8 mouse cellular contexts compared by ENCODE assay signal in genomic region chr11:72608071-72608679, GRCm38 (mm10). TPM values are rescaled to one million over a fixed set of nuclear protein-coding genes. Genes with fewer than 3 reads are reported as not detected.
DNase-seq lines count a peak whose midpoint lies in the region; ATAC-seq and TF ChIP-seq lines count a peak whose summit lies in the region.

No protein-coding gene starts in this region.

- TF ChIP-seq POLR2A in MEL (IDR thresholded peaks at IDR 0.05; ENCODE audit: control insufficient read depth in 1 of 2, insufficient read depth in 1 of 2, low read depth in 1 of 2, low read length in 2 of 2, poor library complexity in 1 of 2) = peak; percentile 74 to 77; a peak in 2 of 4 replicates
- TF ChIP-seq POLR2A in cerebellum, adult 2 months (IDR thresholded peaks at IDR 0.05; ENCODE audit: borderline replicate concordance, insufficient read depth, low read length) = peak; percentile 48; the same call in 1 of the 2 replicates

- TF ChIP-seq CTCF in MEL (IDR thresholded peaks at IDR 0.05 in 2 of 3, conservative IDR thresholded peaks at IDR 0.05 in 1 of 3; ENCODE audit: control insufficient read depth in 1 of 3, insufficient read depth in 1 of 3, low read depth in 2 of 3, low read length in 3 of 3, poor library complexity in 1 of 3, severe bottlenecking in 1 of 3) = 0 out of 6 replicates have a peak, but pooled peaks of 1 of the 3 experiments have one; percentile 0
- no peak for TF ChIP-seq CTCF in cerebellum, adult 2 months (IDR thresholded peaks at IDR 0.05; ENCODE audit: borderline replicate concordance, insufficient read depth, low read depth, low read length)
- no peak for TF ChIP-seq CTCF in forebrain, postnatal 0 days (IDR thresholded peaks at IDR 0.05; ENCODE audit: low read depth)

- peaks cover 46% of the 10 kb centered on the region for H3K79me2 ChIP-seq in MEL (ENCODE audit: control insufficient read depth, insufficient read depth, low read length, poor library complexity)

- H3K4me2 ChIP-seq in forebrain, postnatal 0 days (ENCODE audit: low read depth) = peak overlapping the region; percentile 54
- peak overlapping the region; percentile 72 for H3K4me2 ChIP-seq in lung, embryonic 15.5 days

- no peaks in the 10 kb centered on the region for H3K9me3 ChIP-seq in MEL (replicated peaks; ENCODE audit: insufficient read depth, low read length)
- H3K9me3 ChIP-seq in forebrain, postnatal 0 days (ENCODE audit: low read length) = no peaks in the 10 kb centered on the region
- H3K9me3 ChIP-seq in lung, embryonic 15.5 days = no peaks in the 10 kb centered on the region

- H3K36me3 ChIP-seq in MEL (ENCODE audit: control insufficient read depth in 1 of 2, insufficient read depth in 2 of 2, low read length in 2 of 2) = peaks cover 0 to 32% of the 10 kb centered on the region in 2 experiments; a peak in 2 of 4 replicates
- H3K36me3 ChIP-seq in forebrain, postnatal 0 days (ENCODE audit: insufficient read depth) = no peaks in the 10 kb centered on the region
- no peaks in the 10 kb centered on the region for H3K36me3 ChIP-seq in lung, embryonic 15.5 days

- TF ChIP-seq EP300 in MEL (IDR thresholded peaks at IDR 0.05; ENCODE audit: low read depth in 1 of 2, low read length in 2 of 2) = peak in 1 of 2 experiments; percentile 69; a peak in 2 of 4 replicates

- ATAC-seq in forebrain, postnatal 0 days = peak; percentile 89
- ATAC-seq in lung, embryonic 15.5 days (ENCODE audit: borderline replicate concordance, extremely low read depth, low FRiP score, low TSS enrichment) = peak; percentile 89

- peak; percentile 99 for DNase-seq in MEL (ENCODE audit: low read depth, low spot score)
- DNase-seq in cerebellum, adult 2 months = peak; percentile 91 to 96
- DNase-seq in forebrain, postnatal 0 days = peak; percentile 95
- DNase-seq in heart, postnatal 4 days = peak; percentile 94
- peak; percentile 87 to 90 for DNase-seq in layer of hippocampus, adult 8-10 months (ENCODE audit: low spot score in 2 of 2)
- peak; percentile 88 for DNase-seq in ovary, adult 18-20 months (ENCODE audit: low spot score)
- peak; percentile 94 for DNase-seq in thymus, postnatal 0 days (ENCODE audit: low spot score)

- WGBS in cerebellum, adult 2 months = under 1% methylated on average over 54 of the region's 55 CpGs
- under 1% methylated on average over 48 of the region's 55 CpGs for WGBS in forebrain, postnatal 0 days
- WGBS in lung, embryonic 15.5 days = 0% methylated on average over 48 of the region's 55 CpGs

- peak overlapping the region; percentile 98 for H3K9ac ChIP-seq in MEL (ENCODE audit: control insufficient read depth, low read depth, low read length, poor library complexity, severe bottlenecking)
- H3K9ac ChIP-seq in forebrain, postnatal 0 days = peak overlapping the region; percentile 90
- peak overlapping the region; percentile 95 for H3K9ac ChIP-seq in lung, embryonic 15.5 days

- peaks cover 11 to 27% of the 10 kb centered on the region in 2 experiments for H3K4me1 ChIP-seq in MEL (ENCODE audit: control insufficient read depth in 1 of 2, insufficient read depth in 2 of 2, low read length in 2 of 2)
- H3K4me1 ChIP-seq in cerebellum, adult 2 months (ENCODE audit: control insufficient read depth, insufficient read depth, low read length) = peaks cover 4% of the 10 kb centered on the region; the same call in 1 of the 2 replicates
- no peaks in the 10 kb centered on the region for H3K4me1 ChIP-seq in forebrain, postnatal 0 days (ENCODE audit: insufficient read depth)
- H3K4me1 ChIP-seq in lung, embryonic 15.5 days = peaks cover 18% of the 10 kb centered on the region

- no peaks in the 10 kb centered on the region for H3K27me3 ChIP-seq in MEL (ENCODE audit: control insufficient read depth in 1 of 2, insufficient read depth in 2 of 2, low read length in 2 of 2)
- H3K27me3 ChIP-seq in cerebellum, adult 2 months (ENCODE audit: control insufficient read depth, insufficient read depth, low read length) = no peaks in the 10 kb centered on the region
- H3K27me3 ChIP-seq in forebrain, postnatal 0 days (ENCODE audit: insufficient read depth, low read length) = no peaks in the 10 kb centered on the region
- no peaks in the 10 kb centered on the region for H3K27me3 ChIP-seq in lung, embryonic 15.5 days

- peak overlapping the region; percentile 88 for H3K27ac ChIP-seq in MEL (ENCODE audit: control insufficient read depth, low read depth, low read length)
- H3K27ac ChIP-seq in cerebellum, adult 2 months (ENCODE audit: insufficient read depth, low read length) = peak overlapping the region; percentile 8; the same call in 1 of the 2 replicates
- H3K27ac ChIP-seq in forebrain, postnatal 0 days (ENCODE audit: low read depth, low read length) = peak overlapping the region; percentile 95
- H3K27ac ChIP-seq in lung, embryonic 15.5 days = peak overlapping the region; percentile 98

- no peak for TF ChIP-seq RAD21 in MEL (IDR thresholded peaks at IDR 0.05; ENCODE audit: low read depth, low read length)

- H3K4me3 ChIP-seq in MEL (ENCODE audit: control insufficient read depth in 1 of 2, insufficient read depth in 1 of 2, low read depth in 2 of 2, low read length in 2 of 2) = peak overlapping the region; percentile 66 to 73
- H3K4me3 ChIP-seq in cerebellum, adult 2 months (replicated peaks; ENCODE audit: insufficient read depth, low read depth, low read length) = peak overlapping the region; percentile 66
- peak overlapping the region; percentile 97 for H3K4me3 ChIP-seq in forebrain, postnatal 0 days (ENCODE audit: low read depth, low read length)
- peak overlapping the region; percentile 75 for H3K4me3 ChIP-seq in lung, embryonic 15.5 days

TF ChIP-seq in MEL, 35 proteins besides CTCF, POLR2A, EP300 and RAD21 (continues in another document):
- TF ChIP-seq NRF1 (IDR thresholded peaks at IDR 0.05; ENCODE audit: insufficient read depth, low read depth, low read length, poor library complexity, severe bottlenecking) (peak; percentile 95), MAFK (IDR thresholded peaks at IDR 0.05; ENCODE audit: borderline replicate concordance, low read depth, low read length) (no peak), MAZ (IDR thresholded peaks at IDR 0.05; ENCODE audit: low read depth, low read length) (peak; percentile 96), KAT2A (conservative IDR thresholded peaks at IDR 0.05; ENCODE audit: low read depth, low read length) (no peak; the same call in 1 of the 2 replicates), POLR2AphosphoS2 (IDR thresholded peaks at IDR 0.05; ENCODE audit: low read length) (peak; percentile 37; the same call in 1 of the 2 replicates), ELF1 (IDR thresholded peaks at IDR 0.05; ENCODE audit: low read depth, low read length) (no peak; the same call in 1 of the 2 replicates), SMC3 (IDR thresholded peaks at IDR 0.05; ENCODE audit: low read depth, low read length) (no peak), BHLHE40 (IDR thresholded peaks at IDR 0.05; ENCODE audit: borderline replicate concordance, low read depth, low read length) (peak; percentile 91), TBP (IDR thresholded peaks at IDR 0.05; ENCODE audit: low read depth, low read length) (peak; percentile 80), MAX (IDR thresholded peaks at IDR 0.05; ENCODE audit: low read length) (peak; percentile 99), NELFE (IDR thresholded peaks at IDR 0.05; ENCODE audit: low read depth, low read length) (peak; percentile 70; the same call in 1 of the 2 replicates), ZC3H11A (IDR thresholded peaks at IDR 0.05; ENCODE audit: low read depth, low read length) (no peak), MYC (IDR thresholded peaks at IDR 0.05; ENCODE audit: low read depth, low read length) (peak; percentile 97), POLR2AphosphoS5 (IDR thresholded peaks at IDR 0.05; ENCODE audit: borderline replicate concordance, low read depth, low read length) (no peak), CHD2 (IDR thresholded peaks at IDR 0.05; ENCODE audit: low read length) (peak; percentile 68), CHD1 (IDR thresholded peaks at IDR 0.05; ENCODE audit: low read depth, low read length) (peak; percentile 44; the same call in 1 of the 2 replicates), TAL1 (IDR thresholded peaks at IDR 0.05; ENCODE audit: low read length) (no peak), SIN3A (IDR thresholded peaks at IDR 0.05; ENCODE audit: low read length) (peak; percentile 100), TCF12 (IDR thresholded peaks at IDR 0.05; ENCODE audit: low read depth, low read length) (peak; percentile 61), MXI1 (IDR thresholded peaks at IDR 0.05; ENCODE audit: low read depth, low read length) (peak; percentile 99), ETS1 (IDR thresholded peaks at IDR 0.05; ENCODE audit: low read depth, low read length) (peak; percentile 65; the same call in 1 of the 2 replicates), HCFC1 (IDR thresholded peaks at IDR 0.05; ENCODE audit: low read depth, low read length) (peak; percentile 84)

RNA-seq across cellular contexts. Expression of gene Ube2g1, which starts 1.1 kb away (rescaled TPM):
- total RNA-seq in MEL (2012; rRNA removed) = 26.6 and 29.2 TPM in 2 replicates
- 10 to 100 TPM; 38.0 to 38.1 TPM for polyA plus RNA-seq in MEL (2012; ENCODE audit: insufficient read depth in 1 of 2, insufficient read length in 2 of 2, low read depth in 1 of 2, low replicate concordance in 2 of 2, missing spikeins in 1 of 2)
- polyA plus RNA-seq in cerebellum, adult 2 months (2012; rRNA removed) = 41.3 and 44.5 TPM in 2 replicates
- 56.4 and 61.2 TPM in 2 replicates for total RNA-seq in forebrain, postnatal 0 days (2014; rRNA removed)
- polyA plus RNA-seq in forebrain, postnatal 0 days (2015; fragmentation: Nextera tagmentation; extraction: Ambion mirVana) = 76.8 and 82.1 TPM in 2 replicates
- total RNA-seq in heart, postnatal 4 days (2021) = 10 to 100 TPM; 57.8 to 62.5 TPM
- 10 to 100 TPM; 36.8 to 44.5 (median 40.5) TPM for total RNA-seq in layer of hippocampus, adult 8-10 months (2022)
- 67.9 and 69.2 TPM in 2 replicates for polyA plus RNA-seq in lung, embryonic 15.5 days (2015; fragmentation: Nextera tagmentation; extraction: Ambion mirVana)
- 64.1 and 66.6 TPM in 2 replicates for polyA plus RNA-seq in thymus, postnatal 0 days (2015; fragmentation: Nextera tagmentation; extraction: Ambion mirVana)

RNA-seq across cellular contexts. Expression of gene Spns3, which starts 57.9 kb away (rescaled TPM):
- 5.2 and 10.6 TPM in 2 replicates for total RNA-seq in MEL (2012; rRNA removed)
- 10 to 100 TPM in 1 of 2 experiments, not detected in 1; 12.7 TPM for polyA plus RNA-seq in MEL (2012; ENCODE audit: insufficient read depth in 1 of 2, insufficient read length in 2 of 2, low read depth in 1 of 2, low replicate concordance in 2 of 2, missing spikeins in 1 of 2)
- polyA plus RNA-seq in cerebellum, adult 2 months (2012; rRNA removed) = 0.63 and 0.84 TPM in 2 replicates
- total RNA-seq in forebrain, postnatal 0 days (2014; rRNA removed) = 0.15 TPM in 1 of 2 replicates, not detected in the other
- 0.06 and 0.07 TPM in 2 replicates for polyA plus RNA-seq in forebrain, postnatal 0 days (2015; fragmentation: Nextera tagmentation; extraction: Ambion mirVana)
- total RNA-seq in heart, postnatal 4 days (2021) = under 1 TPM in 1 of 2 experiments, not detected in 1; 0.12 TPM
- under 1 TPM; 0.33 to 0.58 (median 0.48) TPM for total RNA-seq in layer of hippocampus, adult 8-10 months (2022)
- polyA plus RNA-seq in lung, embryonic 15.5 days (2015; fragmentation: Nextera tagmentation; extraction: Ambion mirVana) = 0.18 and 0.22 TPM in 2 replicates
- polyA plus RNA-seq in thymus, postnatal 0 days (2015; fragmentation: Nextera tagmentation; extraction: Ambion mirVana) = 6.4 and 7.6 TPM in 2 replicates

Comparison
In these comparisons a context has a peak if more than half of its experiments do, and no peak if none do; other contexts are left out.
1. Peak in every context shown above with its lines: DNase-seq, ATAC-seq, H3K4me3 ChIP-seq and H3K27ac ChIP-seq.
2. H3K27ac ChIP-seq: peak in every context shown above with its lines; median percentile 98 in lung, embryonic 15.5 days; 95 in forebrain, postnatal 0 days; 88 in MEL; 8 in cerebellum, adult 2 months.